28 mouse cellular contexts compared by ENCODE assay signal in the genomic region with DNA sequence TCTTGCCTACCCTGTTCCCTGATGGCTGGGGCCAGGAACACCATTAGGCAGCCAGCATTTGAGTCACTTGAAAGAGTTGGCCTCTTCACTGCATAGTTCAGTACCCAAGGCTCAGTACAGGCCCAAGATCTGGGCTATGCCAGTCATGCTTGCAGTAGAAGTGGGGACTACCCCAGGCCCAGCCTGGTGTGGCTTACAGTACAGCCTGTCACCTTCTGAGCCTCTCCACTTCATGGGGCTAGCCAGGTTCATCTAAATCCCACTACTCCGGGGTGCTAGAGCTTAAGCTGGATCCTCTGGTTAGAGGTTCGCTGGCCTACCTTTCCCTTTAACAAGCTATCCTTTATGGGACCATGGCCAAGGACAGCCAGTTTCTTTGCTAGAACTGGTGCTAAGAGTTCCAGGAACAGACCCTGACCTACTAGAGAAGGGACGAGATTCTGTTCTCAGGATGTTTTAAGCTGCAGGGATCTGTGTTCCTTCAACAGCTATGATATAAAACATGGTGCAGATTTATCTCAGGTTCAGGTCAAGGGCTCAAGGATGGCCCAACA. TPM values are rescaled to one million over a fixed set of nuclear protein-coding genes. Genes with fewer than 3 reads are reported as not detected.
A peak's percentile ranks its signal among the peaks of the same experiment; 100 is the strongest.
DNase-seq lines count a peak whose midpoint lies in the region; ATAC-seq lines count a peak whose summit lies in the region.
"Had no signal": no experiment of that assay in that cellular context is flagged by ENCODE, and none has a peak within 500 bp of the region (broad histone marks: within the 10 kb centered on the region; RNA-seq: fewer than 3 reads in every experiment).

No protein-coding gene starts in this region.

- ATAC-seq in limb, embryonic 12.5 days (ENCODE audit: insufficient number of reproducible peaks, insufficient read depth, low FRiP score, low TSS enrichment, low read depth) = no peak
- ATAC-seq in neural tube, embryonic 13.5 days (ENCODE audit: low read depth) = no peak
- ATAC-seq in forebrain, embryonic 12.5 days (ENCODE audit: low FRiP score) = no peak
- ATAC-seq: forebrain, postnatal 0 days had no signal

- WGBS in limb, embryonic 12.5 days = 92% methylated on average over 3 of the region's 3 CpGs
- 92% methylated on average over 3 of the region's 3 CpGs for WGBS in limb, embryonic 10.5 days
- 96% methylated on average over 3 of the region's 3 CpGs for WGBS in neural tube, embryonic 13.5 days
- WGBS in forebrain, embryonic 12.5 days = 91% methylated on average over 3 of the region's 3 CpGs

- no peaks in the 10 kb centered on the region for H3K9me3 ChIP-seq in limb, embryonic 12.5 days
- no peaks in the 10 kb centered on the region for H3K9me3 ChIP-seq in limb, embryonic 10.5 days (replicated peaks)
- H3K9me3 ChIP-seq in neural tube, embryonic 13.5 days = no peaks in the 10 kb centered on the region
- no peaks in the 10 kb centered on the region for H3K9me3 ChIP-seq in forebrain, embryonic 12.5 days
- H3K9me3 ChIP-seq: embryonic facial prominence, embryonic 15.5 days; forebrain, embryonic 10.5 days; hindbrain, embryonic 15.5 days; lung, embryonic 15.5 days had no signal

- peaks cover 4% of the 10 kb centered on the region; the same call in 1 of the 2 replicates for H3K27me3 ChIP-seq in limb, embryonic 12.5 days
- H3K27me3 ChIP-seq in limb, embryonic 10.5 days (ENCODE audit: low read depth, poor library complexity, severe bottlenecking) = 0 out of 2 replicates have a peak, but pooled peaks cover 7% of the 10 kb centered on the region
- peaks cover 12% of the 10 kb centered on the region for H3K27me3 ChIP-seq in neural tube, embryonic 13.5 days
- H3K27me3 ChIP-seq in forebrain, embryonic 12.5 days = peaks cover 20% of the 10 kb centered on the region
- H3K27me3 ChIP-seq: embryonic facial prominence, embryonic 15.5 days; lung, embryonic 15.5 days had no signal

- 0 out of 2 replicates have a peak overlapping the region, but pooled peaks have one; percentile 3 for H3K9ac ChIP-seq in limb, embryonic 12.5 days (replicated peaks)
- H3K9ac ChIP-seq in neural tube, embryonic 13.5 days = peak overlapping the region; percentile 41; the same call in 1 of the 2 replicates
- H3K9ac ChIP-seq in forebrain, embryonic 12.5 days = no peak overlapping the region
- H3K9ac ChIP-seq: embryonic facial prominence, embryonic 15.5 days; forebrain, postnatal 0 days; hindbrain, embryonic 15.5 days; lung, embryonic 15.5 days had no signal

- H3K4me2 ChIP-seq in limb, embryonic 12.5 days = no peak overlapping the region
- H3K4me2 ChIP-seq in neural tube, embryonic 13.5 days = no peak overlapping the region
- no peak overlapping the region for H3K4me2 ChIP-seq in forebrain, embryonic 12.5 days
- H3K4me2 ChIP-seq: embryonic facial prominence, embryonic 15.5 days; lung, embryonic 15.5 days had no signal

- DNase-seq in cerebellum, adult 9-10 months = peak; percentile 50
- DNase-seq in cerebellum, adult 18-20 months = no peak
- no peak for DNase-seq in limb, embryonic 10.5 days (ENCODE audit: low spot score)
- DNase-seq in neural tube, embryonic 10.5 days (ENCODE audit: extremely low spot score, low spot score) = no peak
- peak; percentile 60 for DNase-seq in testis, postnatal 14 days (ENCODE audit: low spot score)
- DNase-seq: adrenal gland, adult 8-10 months; forebrain, postnatal 0 days; gastrocnemius, postnatal 36 days; heart, postnatal 36 days; kidney, adult 8-10 months; kidney, postnatal 14 days; layer of hippocampus, postnatal 36 days; lung, postnatal 36 days; right cerebral cortex, postnatal 14 days; thymus, postnatal 14 days had no signal

- H3K27ac ChIP-seq in limb, embryonic 12.5 days = no peak overlapping the region
- no peak overlapping the region for H3K27ac ChIP-seq in limb, embryonic 10.5 days
- H3K27ac ChIP-seq in neural tube, embryonic 13.5 days (replicated peaks) = no peak overlapping the region
- no peak overlapping the region for H3K27ac ChIP-seq in forebrain, embryonic 12.5 days
- H3K27ac ChIP-seq: embryonic facial prominence, embryonic 15.5 days; forebrain, embryonic 10.5 days; heart, adult 2 months; hindbrain, embryonic 15.5 days; lung, embryonic 15.5 days; stomach, postnatal 0 days had no signal

- peaks cover 54% of the 10 kb centered on the region for H3K36me3 ChIP-seq in limb, embryonic 12.5 days
- H3K36me3 ChIP-seq in limb, embryonic 10.5 days = peaks cover 55% of the 10 kb centered on the region
- H3K36me3 ChIP-seq in neural tube, embryonic 13.5 days = peaks cover 43% of the 10 kb centered on the region
- peaks cover 41% of the 10 kb centered on the region for H3K36me3 ChIP-seq in forebrain, embryonic 12.5 days (replicated peaks)

- peaks cover 30% of the 10 kb centered on the region for H3K4me1 ChIP-seq in limb, embryonic 12.5 days (replicated peaks)
- peaks cover 44% of the 10 kb centered on the region for H3K4me1 ChIP-seq in limb, embryonic 10.5 days
- H3K4me1 ChIP-seq in neural tube, embryonic 13.5 days (replicated peaks) = peaks cover 44% of the 10 kb centered on the region
- peaks cover 12% of the 10 kb centered on the region for H3K4me1 ChIP-seq in forebrain, embryonic 12.5 days

- no peak overlapping the region for H3K4me3 ChIP-seq in limb, embryonic 12.5 days (replicated peaks)
- no peak overlapping the region for H3K4me3 ChIP-seq in limb, embryonic 10.5 days
- H3K4me3 ChIP-seq in neural tube, embryonic 13.5 days = no peak overlapping the region
- no peak overlapping the region for H3K4me3 ChIP-seq in forebrain, embryonic 12.5 days (replicated peaks)
- H3K4me3 ChIP-seq: embryonic facial prominence, embryonic 15.5 days; heart, adult 2 months; hindbrain, embryonic 15.5 days; lung, embryonic 15.5 days had no signal

RNA-seq across cellular contexts. Expression of gene Mpg, which starts 2.1 kb away (rescaled TPM):
- 42.4 and 44.6 TPM in 2 replicates for polyA plus RNA-seq in limb, embryonic 12.5 days (2016; fragmentation: Nextera tagmentation; extraction: Ambion mirVana)
- 36.2 and 45.2 TPM in 2 replicates for polyA plus RNA-seq in limb, embryonic 10.5 days (2016; fragmentation: Nextera tagmentation; extraction: Ambion mirVana)
- polyA plus RNA-seq in neural tube, embryonic 13.5 days (2015; fragmentation: Nextera tagmentation; extraction: Ambion mirVana) = 35.8 and 36.6 TPM in 2 replicates
- 25.0 and 29.3 TPM in 2 replicates for polyA plus RNA-seq in forebrain, embryonic 12.5 days (2016; fragmentation: Nextera tagmentation; extraction: Ambion mirVana)

RNA-seq across cellular contexts. Expression of gene Rhbdf1, which starts 6.3 kb away (rescaled TPM):
- 39.8 and 42.0 TPM in 2 replicates for polyA plus RNA-seq in limb, embryonic 12.5 days (2016; fragmentation: Nextera tagmentation; extraction: Ambion mirVana)
- 28.1 and 31.1 TPM in 2 replicates for polyA plus RNA-seq in limb, embryonic 10.5 days (2016; fragmentation: Nextera tagmentation; extraction: Ambion mirVana)
- polyA plus RNA-seq in neural tube, embryonic 13.5 days (2015; fragmentation: Nextera tagmentation; extraction: Ambion mirVana) = 28.9 and 30.4 TPM in 2 replicates
- polyA plus RNA-seq in forebrain, embryonic 12.5 days (2016; fragmentation: Nextera tagmentation; extraction: Ambion mirVana) = 18.3 and 19.1 TPM in 2 replicates

RNA-seq across cellular contexts. Expression of gene Snrnp25, which starts 23.2 kb away (rescaled TPM):
- 81.9 and 83.3 TPM in 2 replicates for polyA plus RNA-seq in limb, embryonic 12.5 days (2016; fragmentation: Nextera tagmentation; extraction: Ambion mirVana)
- polyA plus RNA-seq in limb, embryonic 10.5 days (2016; fragmentation: Nextera tagmentation; extraction: Ambion mirVana) = 115 and 121 TPM in 2 replicates
- polyA plus RNA-seq in neural tube, embryonic 13.5 days (2015; fragmentation: Nextera tagmentation; extraction: Ambion mirVana) = 45.7 and 46.8 TPM in 2 replicates
- polyA plus RNA-seq in forebrain, embryonic 12.5 days (2016; fragmentation: Nextera tagmentation; extraction: Ambion mirVana) = 61.4 and 62.7 TPM in 2 replicates

RNA-seq across cellular contexts. Expression of gene Il9r, which starts 28.3 kb away (rescaled TPM):
- polyA plus RNA-seq in limb, embryonic 12.5 days (2016; fragmentation: Nextera tagmentation; extraction: Ambion mirVana) = 0.21 TPM in 1 of 2 replicates, not detected in the other
- not detected in 2 replicates for polyA plus RNA-seq in limb, embryonic 10.5 days (2016; fragmentation: Nextera tagmentation; extraction: Ambion mirVana)
- not detected in 2 replicates for polyA plus RNA-seq in neural tube, embryonic 13.5 days (2015; fragmentation: Nextera tagmentation; extraction: Ambion mirVana)
- not detected in 2 replicates for polyA plus RNA-seq in forebrain, embryonic 12.5 days (2016; fragmentation: Nextera tagmentation; extraction: Ambion mirVana)
- polyA plus RNA-seq: C2C12; forebrain, embryonic 10.5 days; forebrain, postnatal 0 days; heart, embryonic 14.5 days; hindbrain, embryonic 15.5 days; intestine, embryonic 14.5 days; midbrain, postnatal 0 days; stomach, postnatal 0 days had no signal

RNA-seq across cellular contexts. Expression of gene Nprl3, which starts 39.1 kb away (rescaled TPM):
- polyA plus RNA-seq in limb, embryonic 12.5 days (2016; fragmentation: Nextera tagmentation; extraction: Ambion mirVana) = 43.7 and 47.8 TPM in 2 replicates
- polyA plus RNA-seq in limb, embryonic 10.5 days (2016; fragmentation: Nextera tagmentation; extraction: Ambion mirVana) = 43.7 and 51.8 TPM in 2 replicates
- polyA plus RNA-seq in neural tube, embryonic 13.5 days (2015; fragmentation: Nextera tagmentation; extraction: Ambion mirVana) = 39.8 and 42.8 TPM in 2 replicates
- 50.2 and 50.9 TPM in 2 replicates for polyA plus RNA-seq in forebrain, embryonic 12.5 days (2016; fragmentation: Nextera tagmentation; extraction: Ambion mirVana)

Comparison
In these comparisons a context has a peak if more than half of its experiments do, and no peak if none do; other contexts are left out.
1. DNase-seq: peak in cerebellum, adult 9-10 months (single experiment) and testis, postnatal 14 days (single experiment); none in cerebellum, adult 18-20 months (0 of 2), limb, embryonic 10.5 days (single experiment) and neural tube, embryonic 10.5 days (single experiment).